Mouse (Mus musculus): Measurements from ENCODE around the gene Tgfbr2. TPM values are rescaled to one million over a fixed set of nuclear protein-coding genes. Genes with fewer than 3 reads are reported as not detected.

Gene Tgfbr2
- 170 to 181 TPM (median 173 TPM) in 4 replicates for total RNA-seq (2023)

GRCm38 (mm10) chr9:116174481-116175461 lies at the start of gene Tgfbr2:
Gene Tgfbr2 (minus strand): TSS chr9:116175360.

Measured in B cell, adult 62 days (primary cell).